Mouse (Mus musculus) small intestine, adult 2 months (tissue): ENCODE results near the gene B430306N03Rik. TPM values are rescaled to one million over a fixed set of nuclear protein-coding genes. Genes with fewer than 3 reads are reported as not detected.

Source experiments
- H3K27ac ChIP-seq: fragments of 200-500 bp; 2 replicates; pipeline ENCODE4 v1.5.1; 2012; ENCODE audit warnings: low read depth, low read length, control low read depth, inconsistent platforms; ENCODE audit not compliant: insufficient read depth
- H3K27me3 ChIP-seq: fragments of 200-500 bp; 2 replicates; pipeline ENCODE4 v1.6.1; 2012; ENCODE audit warnings: mild to moderate bottlenecking, moderate library complexity, low read length, inconsistent platforms; ENCODE audit not compliant: control insufficient read depth, insufficient read depth
- H3K36me3 ChIP-seq: fragments of 200-500 bp; 2 replicates; pipeline ENCODE4 v1.6.1; 2012; ENCODE audit warnings: mild to moderate bottlenecking, low read length, control low read depth, inconsistent platforms; ENCODE audit not compliant: control insufficient read depth, insufficient read depth
- H3K4me1 ChIP-seq: fragments of 200-500 bp; 2 replicates; pipeline ENCODE4 v1.6.1; 2012; ENCODE audit warnings: low read length, inconsistent platforms, mixed read lengths; ENCODE audit not compliant: control insufficient read depth, insufficient read depth, insufficient read length
- H3K4me3 ChIP-seq: fragments of 200-500 bp; 2 replicates; pipeline ENCODE4 v1.5.1; 2012; ENCODE audit warnings: low read depth, mild to moderate bottlenecking, control low read depth, inconsistent platforms, low read length, moderate library complexity
- CTCF ChIP-seq: fragments of 200-500 bp; IDR thresholded peaks from 2 replicates; pipeline ENCODE4 v1.5.1; 2012; ENCODE audit warnings: low read depth, mild to moderate bottlenecking, control low read depth, inconsistent platforms, low read length, moderate library complexity, mixed read lengths; ENCODE audit not compliant: insufficient replicate concordance, insufficient read length; ENCODE audit errors: extremely low read depth
- POLR2A ChIP-seq: fragments of 200-500 bp; IDR thresholded peaks from 2 replicates; pipeline ENCODE4 v1.6.1; 2012; ENCODE audit warnings: low read depth, mild to moderate bottlenecking, control low read depth, inconsistent platforms, low read length, moderate library complexity
- WGBS: fragments of 180-500 bp; shearing (Covaris S2); methylation state at CpG from one replicate; pipeline ENCODE4 v1.1.7; 2018; 5-methylcytosine and 5-hydroxymethylcytosine counted together
- polyA plus RNA-seq: library from polyadenylated mRNA; depleted of rRNA; stranded (reverse); fragments of >200 nt; gene quantifications from 2 replicates; pipeline ENCODE4 v1.2.3, GENCODE M21; 2012

B430306N03Rik gene
- polyA plus RNA-seq, 1 experiment: 0.52 TPM

- WGBS: 59% methylated on average over 1 of the region's 1 CpGs
- TF ChIP-seq POLR2A (no peak), CTCF (no peak)
- H3K4me3 ChIP-seq: no peak overlapping the region
- no peak overlapping the region for H3K27ac ChIP-seq
- H3K27me3 ChIP-seq: no peaks in the 10 kb centered on the region
- H3K36me3 ChIP-seq: no peaks in the 10 kb centered on the region
- no peaks in the 10 kb centered on the region for H3K4me1 ChIP-seq
Observed at GRCm38 (mm10) chr17:48286765-48287164, 29.2 kb upstream of the B430306N03Rik start.

GRCm38 (mm10) chr17:48287276-48287675 is 28.7 kb upstream of the B430306N03Rik start:
- 68% methylated on average over 2 of the region's 2 CpGs for WGBS
- TF ChIP-seq CTCF (no peak), POLR2A (no peak)
- no peaks in the 10 kb centered on the region for H3K4me1 ChIP-seq
- no peaks in the 10 kb centered on the region for H3K27me3 ChIP-seq
- H3K36me3 ChIP-seq: no peaks in the 10 kb centered on the region
- H3K4me3 ChIP-seq: no peak overlapping the region
- no peak overlapping the region for H3K27ac ChIP-seq

- H3K4me1 ChIP-seq: no peaks in the 10 kb centered on the region
- no peaks in the 10 kb centered on the region for H3K36me3 ChIP-seq
- no peak overlapping the region for H3K4me3 ChIP-seq
- no peak for TF ChIP-seq POLR2A
- no peak for TF ChIP-seq CTCF
- WGBS: 74% methylated on average over 5 of the region's 5 CpGs
- no peaks in the 10 kb centered on the region for H3K27me3 ChIP-seq
- no peak overlapping the region for H3K27ac ChIP-seq
Observed at GRCm38 (mm10) chr17:48293500-48294194, 22.3 kb upstream of the B430306N03Rik start.

GRCm38 (mm10) chr17:48299203-48299602 is 16.7 kb upstream of the B430306N03Rik start, which contains the start of gene Treml2:
Gene Treml2, plus strand, starts transcription at chr17:48299498.
- H3K27ac ChIP-seq: peak within 1 kb of the TSS; percentile 17; the same call in 1 of the 2 replicates
- peaks cover 6% of the 10 kb centered on the region for H3K4me1 ChIP-seq
- no peaks in the 10 kb centered on the region for H3K36me3 ChIP-seq
- TF ChIP-seq POLR2A (no peak), CTCF (no peak)
- 56% methylated on average over 2 of the region's 4 CpGs for WGBS
- H3K4me3 ChIP-seq: peak within 1 kb of the TSS; percentile 52
- no peaks in the 10 kb centered on the region for H3K27me3 ChIP-seq

- 60% methylated on average over 7 of the region's 7 CpGs for WGBS
- TF ChIP-seq POLR2A (no peak), CTCF (no peak)
- Histone ChIP-seq H3K36me3 (no peaks in the 10 kb centered on the region), H3K27ac (peak overlapping the region; percentile 17; the same call in 1 of the 2 replicates), H3K4me1 (peaks cover 6% of the 10 kb centered on the region), H3K4me3 (0 out of 2 replicates have a peak overlapping the region, but pooled peaks have one; percentile 52), H3K27me3 (no peaks in the 10 kb centered on the region)
Observed at GRCm38 (mm10) chr17:48299756-48300155, 16.2 kb upstream of the B430306N03Rik start.

GRCm38 (mm10) chr17:48300199-48300598 is 15.7 kb upstream of the B430306N03Rik start:
- Histone ChIP-seq H3K4me1 (peaks cover 6% of the 10 kb centered on the region), H3K4me3 (peak overlapping the region; percentile 52), H3K36me3 (no peaks in the 10 kb centered on the region), H3K27me3 (no peaks in the 10 kb centered on the region), H3K27ac (peak overlapping the region; percentile 17; the same call in 1 of the 2 replicates)
- no peak for TF ChIP-seq POLR2A
- TF ChIP-seq CTCF: no peak
- WGBS: 33% methylated on average over 7 of the region's 7 CpGs

GRCm38 (mm10) chr17:48300861-48301260 is 15.1 kb upstream of the B430306N03Rik start:
- Histone ChIP-seq H3K36me3 (no peaks in the 10 kb centered on the region), H3K4me3 (no peak overlapping the region), H3K27ac (no peak overlapping the region), H3K4me1 (peaks cover 6% of the 10 kb centered on the region), H3K27me3 (no peaks in the 10 kb centered on the region)
- 75% methylated on average over 9 of the region's 9 CpGs for WGBS
- TF ChIP-seq POLR2A (no peak), CTCF (no peak)
